Mouse (Mus musculus): ENCODE data around the gene Pdgfc.

DNA sequence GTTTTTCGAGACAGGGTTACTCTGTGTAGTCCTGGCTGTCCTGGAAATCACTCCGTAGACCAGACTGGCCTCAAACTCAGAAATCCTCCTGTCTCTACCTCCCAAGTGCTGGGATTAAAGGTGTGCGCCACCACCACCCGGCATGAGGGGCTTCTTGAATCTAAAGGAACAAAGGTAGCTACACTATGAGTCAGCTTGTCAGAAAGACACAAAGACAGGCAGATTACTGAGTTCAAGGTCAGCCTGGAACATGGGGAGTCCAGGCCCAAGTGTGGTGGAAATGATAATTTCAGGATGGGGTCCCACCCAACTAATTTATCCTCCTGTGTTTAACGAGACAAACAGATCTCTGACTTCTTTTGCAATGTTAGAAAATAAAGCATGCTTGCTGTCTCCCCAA lies 13.9 kb upstream of the Pdgfc start:
- no peak for TF ChIP-seq TAL1 (IDR thresholded peaks at IDR 0.05; ENCODE audit: low read length)
- TF ChIP-seq GATA1 (IDR thresholded peaks at IDR 0.05; ENCODE audit: low read length) = no peak

Measured in erythroblast, embryonic 14.5 days (primary cell).